Mouse (Mus musculus) liver, embryonic 14.5 days (tissue): Measurements from ENCODE around the gene Casp3. TPM values are rescaled to one million over a fixed set of nuclear protein-coding genes. Genes with fewer than 3 reads are reported as not detected.

Source experiments
- ATAC-seq: fragments of 200-750 bp; cut with Nextera tagmentation; 2 replicates; pipeline ENCODE4 v1.8.0; 2017; ENCODE audit warnings: moderate number of reproducible peaks, mild to moderate bottlenecking, moderate library complexity; ENCODE audit not compliant: insufficient read depth
- DNase-seq, 3 experiments: peaks; one replicate each; pipeline ENCODE4 v3.0.0-alpha.2; 2012 to 2013; ENCODE audit warnings: low read depth in 3 of 3, low spot score in 3 of 3
- H3K27ac ChIP-seq: fragments of 300-500 bp; sonication (generic); 2 replicates; pipeline ENCODE4 v1.5.1; 2014; ENCODE audit warnings: moderate library complexity, mild to moderate bottlenecking, control low read depth, inconsistent platforms
- H3K27me3 ChIP-seq: fragments of 300-500 bp; sonication (generic); 2 replicates; pipeline ENCODE4 v1.6.1; 2014; ENCODE audit warnings: mild to moderate bottlenecking, low read length, moderate library complexity; ENCODE audit not compliant: control insufficient read depth, insufficient read depth
- H3K36me3 ChIP-seq: fragments of 300-500 bp; sonication (generic); replicated peaks from 2 replicates; pipeline ENCODE4 v1.6.1; 2014; ENCODE audit warnings: low read depth; ENCODE audit not compliant: control insufficient read depth, insufficient read depth
- H3K4me1 ChIP-seq, 2 experiments: fragments of 200-500 bp in 1 of 2; fragments of 300-500 bp in 1 of 2; sonication (generic) in 1 of 2; replicated peaks; 2 replicates each; pipeline ENCODE4 v1.6.1; 2012 to 2014; ENCODE audit warnings: antibody characterized with exemption in 1 of 2, inconsistent platforms in 1 of 2, low read length in 1 of 2; ENCODE audit not compliant: control insufficient read depth in 2 of 2, insufficient read depth in 2 of 2
- H3K4me2 ChIP-seq: fragments of 300-500 bp; sonication (generic); 2 replicates; pipeline ENCODE4 v1.6.1; 2014; ENCODE audit warnings: low read depth, mild to moderate bottlenecking, control low read depth, moderate library complexity
- H3K4me3 ChIP-seq, 2 experiments: fragments of 200-500 bp in 1 of 2; fragments of 300-500 bp in 1 of 2; sonication (generic) in 1 of 2; 2 replicates each; pipeline ENCODE4 v1.5.1; 2012 to 2014; ENCODE audit warnings: low read depth in 2 of 2, low read length in 2 of 2, mild to moderate bottlenecking in 2 of 2, control low read depth in 1 of 2, inconsistent platforms in 1 of 2, moderate library complexity in 1 of 2; ENCODE audit not compliant: insufficient read depth in 1 of 2
- H3K9ac ChIP-seq: fragments of 300-500 bp; sonication (generic); replicated peaks from 2 replicates; pipeline ENCODE4 v1.6.1; 2014; ENCODE audit warnings: mild to moderate bottlenecking, control low read depth, moderate library complexity
- H3K9me3 ChIP-seq: fragments of 300-500 bp; sonication (generic); 2 replicates; pipeline ENCODE4 v1.6.1; 2016; ENCODE audit warnings: low read length, mixed read lengths; ENCODE audit not compliant: control insufficient read depth
- CTCF ChIP-seq: IDR thresholded peaks from 2 replicates; pipeline ENCODE4 v1.5.1; 2016; ENCODE audit warnings: antibody characterized with exemption, low read depth, control low read depth
- EP300 ChIP-seq: IDR thresholded peaks from 2 replicates; pipeline ENCODE4 v1.6.1; 2016; ENCODE audit warnings: antibody characterized with exemption, low read depth
- WGBS: fragments of 180-500 bp; shearing (Covaris S2); extraction: QIAGEN DNeasy Blood & Tissue Kit; methylation state at CpG from one replicate; pipeline ENCODE4 v1.1.7; 2014; ENCODE audit not compliant: insufficient replicate concordance; 5-methylcytosine and 5-hydroxymethylcytosine counted together
- polyA plus RNA-seq, 2 experiments: library from polyadenylated mRNA; depleted of rRNA in 1 of 2; stranded (reverse) in 1 of 2; unstranded in 1 of 2; fragments of >200 nt; fragmentation: Nextera tagmentation in 1 of 2; extraction: Ambion mirVana in 1 of 2; gene quantifications; 2 replicates each; pipeline versions ENCODE4 v1.2.1 to v1.2.3; 2012 to 2014

The Casp3 gene
- polyA plus RNA-seq, 2 experiments = 33.2 to 50.4 TPM

GRCm38 (mm10) chr8:46600959-46601707 is 16.0 kb upstream of the Casp3 start:
- ATAC-seq (no peak), DNase-seq (no peak)
- Histone ChIP-seq H3K27ac (no peak overlapping the region), H3K9ac (no peak overlapping the region), H3K9me3 (no peaks in the 10 kb centered on the region), H3K4me1 (peaks cover 11 to 30% of the 10 kb centered on the region in 2 experiments), H3K36me3 (peaks cover 4% of the 10 kb centered on the region), H3K27me3 (no peaks in the 10 kb centered on the region), H3K4me2 (no peak overlapping the region), H3K4me3 (no peak overlapping the region)
- 54% methylated on average over 10 of the region's 10 CpGs for WGBS
- TF ChIP-seq CTCF (no peak), EP300 (no peak)

GRCm38 (mm10) chr8:46603587-46603986 is 13.5 kb upstream of the Casp3 start:
- Histone ChIP-seq H3K36me3 (no peaks in the 10 kb centered on the region; the same call in 1 of the 2 replicates), H3K27me3 (no peaks in the 10 kb centered on the region), H3K9me3 (no peaks in the 10 kb centered on the region), H3K9ac (no peak overlapping the region), H3K4me3 (no peak overlapping the region), H3K4me2 (no peak overlapping the region), H3K4me1 (peaks cover 7 to 9% of the 10 kb centered on the region in 2 experiments), H3K27ac (no peak overlapping the region)
- DNase-seq (no peak), ATAC-seq (no peak)
- 81% methylated on average over 5 of the region's 5 CpGs for WGBS
- TF ChIP-seq EP300 = no peak
- TF ChIP-seq CTCF = no peak

DNA sequence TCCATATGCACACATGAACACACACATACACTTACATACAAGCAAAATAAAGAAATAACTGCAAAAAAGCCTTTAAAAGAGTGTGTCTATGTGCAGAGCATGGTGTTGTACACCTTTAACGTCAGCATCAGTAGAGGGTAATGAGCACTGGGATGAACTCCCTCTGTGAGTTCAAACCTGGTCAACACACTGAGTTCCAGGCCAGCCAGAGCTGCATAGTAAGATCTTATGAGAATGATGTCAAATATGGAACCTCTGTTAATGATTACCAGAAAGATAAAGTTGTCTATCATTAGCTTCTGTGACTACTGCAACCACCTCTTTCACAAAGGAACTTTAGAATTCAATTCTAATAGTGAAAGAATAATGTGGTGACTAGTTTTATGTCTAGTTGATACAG is 10.2 kb upstream of the Casp3 start:
- Histone ChIP-seq H3K36me3 (no peaks in the 10 kb centered on the region; the same call in none of the 2 replicates), H3K4me2 (no peak overlapping the region), H3K4me3 (no peak overlapping the region), H3K9ac (no peak overlapping the region), H3K27ac (no peak overlapping the region), H3K4me1 (no peaks in the 10 kb centered on the region), H3K27me3 (no peaks in the 10 kb centered on the region), H3K9me3 (no peaks in the 10 kb centered on the region)
- WGBS = 63% methylated on average over 1 of the region's 1 CpGs
- TF ChIP-seq CTCF = no peak
- no peak for TF ChIP-seq EP300
- DNase-seq (no peak), ATAC-seq (no peak)

DNA sequence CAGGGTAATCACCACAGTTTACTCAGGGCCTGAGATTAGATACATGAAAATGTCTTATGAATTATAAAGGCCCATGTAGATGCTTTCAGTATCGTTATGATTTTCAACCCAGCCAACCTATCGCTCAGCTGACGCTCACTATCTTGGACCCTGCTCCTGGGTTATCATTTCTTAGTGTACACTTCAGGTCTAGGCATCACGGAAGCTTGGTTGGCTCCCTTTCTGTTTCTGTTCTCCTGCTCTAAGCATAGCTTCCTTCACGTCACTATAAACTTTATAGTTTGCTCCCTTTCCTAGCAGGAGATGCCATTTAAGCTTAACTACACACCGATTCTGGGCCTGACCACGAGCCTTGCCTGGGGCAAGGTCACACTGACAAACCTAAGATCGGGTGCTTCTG is 5.5 kb upstream of the Casp3 start:
- Histone ChIP-seq H3K27ac (no peak overlapping the region), H3K9ac (no peak overlapping the region), H3K9me3 (no peaks in the 10 kb centered on the region), H3K36me3 (no peaks in the 10 kb centered on the region; the same call in none of the 2 replicates), H3K4me3 (no peak overlapping the region), H3K4me1 (peaks cover 8 to 14% of the 10 kb centered on the region in 2 experiments), H3K27me3 (no peaks in the 10 kb centered on the region), H3K4me2 (no peak overlapping the region)
- DNase-seq (no peak), ATAC-seq (no peak)
- 75% methylated on average over 8 of the region's 8 CpGs for whole genome bisulfite sequencing
- TF ChIP-seq EP300 (no peak), CTCF (no peak)

DNA sequence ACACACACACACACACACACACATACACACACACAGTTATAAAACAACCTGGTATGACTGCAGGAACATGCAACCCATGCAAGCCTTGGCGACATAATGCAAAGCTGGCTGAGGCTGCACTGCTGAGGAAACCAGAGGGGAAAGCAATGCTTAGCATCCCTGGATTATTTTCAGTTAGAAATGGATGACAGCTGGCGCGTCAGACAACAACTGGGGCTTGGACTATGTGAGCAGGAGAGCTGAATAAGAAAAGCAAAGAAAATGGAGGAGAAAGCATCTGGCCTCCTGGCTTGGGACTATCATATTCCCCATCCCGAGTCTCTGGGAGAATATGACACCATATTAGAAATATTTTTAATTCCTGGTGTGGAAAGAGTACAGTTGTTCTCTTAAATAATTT is 4.2 kb upstream of the Casp3 start:
- no peak overlapping the region for H3K4me3 ChIP-seq
- no peaks in the 10 kb centered on the region; the same call in none of the 2 replicates for H3K36me3 ChIP-seq
- DNase-seq (no peak), ATAC-seq (no peak)
- H3K4me2 ChIP-seq = no peak overlapping the region
- no peaks in the 10 kb centered on the region for H3K9me3 ChIP-seq
- peaks cover 8 to 15% of the 10 kb centered on the region in 2 experiments for H3K4me1 ChIP-seq
- no peak overlapping the region for H3K9ac ChIP-seq
- TF ChIP-seq CTCF = no peak
- WGBS = 76% methylated on average over 4 of the region's 4 CpGs
- no peak overlapping the region for H3K27ac ChIP-seq
- no peaks in the 10 kb centered on the region for H3K27me3 ChIP-seq
